Mouse (Mus musculus): ENCODE data around the gene Aspn.

Gene Aspn

GRCm38 (mm10) chr13:49544279-49544678 lies at the start of gene Aspn:
Gene Aspn (plus strand): TSS chr13:49544443.
- ChIA-PET POLR2A (interaction anchor here in 1 of 4 experiments (1.3 kb wide), 1 partner anchor 29 kb away, joined by 3 read pairs; no protein-coding TSS in a partner anchor), CTCF (interaction anchor here in 1 of 4 experiments (0.6 kb wide), 1 partner anchor 1516 kb away, joined by 3 read pairs; no protein-coding TSS in a partner anchor)

GRCm38 (mm10) chr13:49504510-49504909 lies 39.7 kb upstream of the Aspn start, which contains the start of gene Ecm2:
Gene Ecm2 (plus strand): TSS chr13:49504810.
- ChIA-PET CTCF (no interaction called here), POLR2A (no interaction called here)

GRCm38 (mm10) chr13:49505776-49506175 lies 38.5 kb upstream of the Aspn start:
- POLR2A ChIA-PET = no interaction called here
- CTCF ChIA-PET = no interaction called here

- ChIA-PET POLR2A (no interaction called here), CTCF (interaction anchor here in 1 of 4 experiments (0.6 kb wide), 1 partner anchor 191 kb away, joined by 10 read pairs; no protein-coding TSS in a partner anchor)
Observed at GRCm38 (mm10) chr13:49507176-49507575, 37.1 kb upstream of the Aspn start.

GRCm38 (mm10) chr13:49518761-49519160 lies 25.5 kb upstream of the Aspn start:
- ChIA-PET POLR2A (no interaction called here), CTCF (no interaction called here)

GRCm38 (mm10) chr13:49526235-49526634 lies 18.0 kb upstream of the Aspn start:
- CTCF ChIA-PET = no interaction called here
- POLR2A ChIA-PET = interaction anchor here in 1 of 4 experiments (1.3 kb wide), 1 partner anchor 27 kb away, joined by 3 read pairs; no protein-coding TSS in a partner anchor

- POLR2A ChIA-PET = interaction anchor here in 1 of 4 experiments (0.8 to 1.6 kb wide), 2 partner anchors 16 to 42 kb away, joined by 3 to 4 read pairs; no protein-coding TSS in a partner anchor
- CTCF ChIA-PET = no interaction called here
Observed at GRCm38 (mm10) chr13:49530636-49531035, 13.6 kb upstream of the Aspn start.

- POLR2A ChIA-PET = no interaction called here
- CTCF ChIA-PET = no interaction called here
Observed at GRCm38 (mm10) chr13:49536946-49537345, 7.3 kb upstream of the Aspn start.

GRCm38 (mm10) chr13:49538693-49539092 lies 5.5 kb upstream of the Aspn start:
- ChIA-PET POLR2A (no interaction called here), CTCF (interaction anchor here in 1 of 4 experiments (0.5 kb wide), 1 partner anchor 1564 kb away, joined by 3 read pairs; no protein-coding TSS in a partner anchor)

GRCm38 (mm10) chr13:49545646-49546045 lies 1.4 kb downstream of the Aspn start:
- CTCF ChIA-PET = interaction anchor here in 2 of 4 experiments (0.7 to 1.0 kb wide), 2 partner anchors 96 to 120 kb away, joined by 3 to 4 read pairs; no protein-coding TSS in a partner anchor
- POLR2A ChIA-PET = no interaction called here

- POLR2A ChIA-PET = interaction anchor here in 1 of 4 experiments (0.6 kb wide), 1 partner anchor 154 kb away, joined by 3 read pairs; no protein-coding TSS in a partner anchor
- CTCF ChIA-PET = interaction anchor here in 2 of 4 experiments (0.5 to 1.0 kb wide), 2 partner anchors 97 to 154 kb away, joined by 3 to 7 read pairs; no protein-coding TSS in a partner anchor
Observed at GRCm38 (mm10) chr13:49546517-49546916, 2.3 kb downstream of the Aspn start.

GRCm38 (mm10) chr13:49547563-49548150 lies 3.4 kb downstream of the Aspn start:
- ChIA-PET CTCF (interaction anchor here in 2 of 4 experiments (0.6 to 1.8 kb wide), 2 partner anchors 12 to 108 kb away, joined by 3 to 4 read pairs; no protein-coding TSS in a partner anchor), POLR2A (interaction anchor here in 1 of 4 experiments (0.5 kb wide), 1 partner anchor 325 kb away, joined by 4 read pairs; no protein-coding TSS in a partner anchor)

- ChIA-PET CTCF (interaction anchor here in 1 of 4 experiments (1.8 kb wide), 1 partner anchor 10 kb away, joined by 4 read pairs; no protein-coding TSS in a partner anchor), POLR2A (interaction anchor here in 2 of 4 experiments (0.5 to 1.1 kb wide), 2 partner anchors 9 to 49 kb away, joined by 3 to 4 read pairs; no protein-coding TSS in a partner anchor)
Observed at GRCm38 (mm10) chr13:49549616-49550015, 5.4 kb downstream of the Aspn start.

- ChIA-PET CTCF (interaction anchor here in 3 of 4 experiments (0.6 to 1.3 kb wide), 3 partner anchors 14 to 325 kb away, joined by 3 to 5 read pairs (median 4); no protein-coding TSS in a partner anchor), POLR2A (no interaction called here)
Observed at GRCm38 (mm10) chr13:49554519-49554918, 10.3 kb downstream of the Aspn start.

- ChIA-PET POLR2A (no interaction called here), CTCF (no interaction called here)
Observed at GRCm38 (mm10) chr13:49556203-49556602, 12.0 kb downstream of the Aspn start.

GRCm38 (mm10) chr13:49556924-49557323 lies 12.7 kb downstream of the Aspn start:
- ChIA-PET POLR2A (no interaction called here), CTCF (no interaction called here)

GRCm38 (mm10) chr13:49559185-49559584 lies 14.9 kb downstream of the Aspn start:
- CTCF ChIA-PET = interaction anchor here in 2 of 4 experiments (0.5 to 1.1 kb wide), 5 partner anchors 10 to 110 kb away, joined by 3 to 4 read pairs (median 3); no protein-coding TSS in a partner anchor
- POLR2A ChIA-PET = no interaction called here

- POLR2A ChIA-PET = interaction anchor here in 2 of 4 experiments (0.5 to 0.8 kb wide), 2 partner anchors 13 to 204 kb away, joined by 3 read pairs; no protein-coding TSS in a partner anchor
- CTCF ChIA-PET = no interaction called here
Observed at GRCm38 (mm10) chr13:49560886-49561285, 16.6 kb downstream of the Aspn start.

- ChIA-PET POLR2A (no interaction called here), CTCF (no interaction called here)
Observed at GRCm38 (mm10) chr13:49564347-49564746, 20.1 kb downstream of the Aspn start.

- CTCF ChIA-PET = no interaction called here
- POLR2A ChIA-PET = interaction anchor here in 1 of 4 experiments (0.6 kb wide), 2 partner anchors 24 to 692 kb away, joined by 3 read pairs; no protein-coding TSS in a partner anchor
Observed at GRCm38 (mm10) chr13:49570371-49570770, 26.1 kb downstream of the Aspn start.
